Mouse (Mus musculus) limb, embryonic 11.5 days (tissue): Measurements from ENCODE around the gene Lrrc26. TPM values are rescaled to one million over a fixed set of nuclear protein-coding genes. Genes with fewer than 3 reads are reported as not detected.

ENCODE experiments used
- ATAC-seq: fragments of 200-750 bp; cut with Nextera tagmentation; 2 replicates; pipeline ENCODE4 v1.8.0; 2017; ENCODE audit warnings: low read depth; ENCODE audit not compliant: insufficient number of reproducible peaks, low FRiP score, low TSS enrichment
- DNase-seq: peaks from one replicate; pipeline ENCODE4 v3.0.0-alpha.2; 2015; ENCODE audit warnings: low spot score
- H3K27ac ChIP-seq: fragments of 300-500 bp; sonication (generic); replicated peaks from 2 replicates; pipeline ENCODE4 v1.5.1; 2014; ENCODE audit warnings: low read depth, mild to moderate bottlenecking, low read length
- H3K27me3 ChIP-seq: fragments of 300-500 bp; sonication (generic); 2 replicates; pipeline ENCODE4 v1.6.1; 2014; ENCODE audit warnings: mild to moderate bottlenecking, low read length, mixed read lengths; ENCODE audit not compliant: control insufficient read depth, insufficient read depth
- H3K36me3 ChIP-seq: fragments of 300-500 bp; sonication (generic); 2 replicates; pipeline ENCODE4 v1.6.1; 2014; ENCODE audit warnings: mild to moderate bottlenecking, low read length, moderate library complexity, mixed read lengths; ENCODE audit not compliant: control insufficient read depth, insufficient read depth
- H3K4me1 ChIP-seq: fragments of 300-500 bp; sonication (generic); 2 replicates; pipeline ENCODE4 v1.6.1; 2014; ENCODE audit warnings: low read length, mixed read lengths; ENCODE audit not compliant: control insufficient read depth, insufficient read depth
- H3K4me2 ChIP-seq: fragments of 300-500 bp; sonication (generic); 2 replicates; pipeline ENCODE4 v1.6.1; 2014; ENCODE audit warnings: low read depth, mild to moderate bottlenecking, moderate library complexity; ENCODE audit not compliant: severe bottlenecking
- H3K4me3 ChIP-seq: fragments of 300-500 bp; sonication (generic); 2 replicates; pipeline ENCODE4 v1.5.1; 2014; ENCODE audit warnings: low read depth, low read length
- H3K9ac ChIP-seq: fragments of 300-500 bp; sonication (generic); 2 replicates; pipeline ENCODE4 v1.6.1; 2014; ENCODE audit warnings: mild to moderate bottlenecking, low read length
- H3K9me3 ChIP-seq: fragments of 300-500 bp; sonication (generic); 2 replicates; pipeline ENCODE4 v1.6.1; 2016; ENCODE audit warnings: low read length; ENCODE audit not compliant: control insufficient read depth
- WGBS: fragments of 180-500 bp; shearing (Covaris S2); extraction: QIAGEN DNeasy Blood & Tissue Kit; methylation state at CpG from one replicate; pipeline ENCODE4 v1.1.7; 2014; 5-methylcytosine and 5-hydroxymethylcytosine counted together
- polyA plus RNA-seq: library from polyadenylated mRNA; unstranded; fragments of >200 nt; fragmentation: Nextera tagmentation; extraction: Ambion mirVana; gene quantifications from 2 replicates; pipeline ENCODE4 v1.2.1, GENCODE M21; 2014

Lrrc26 gene
- polyA plus RNA-seq, 1 experiment from 2014 or later = not detected

DNA sequence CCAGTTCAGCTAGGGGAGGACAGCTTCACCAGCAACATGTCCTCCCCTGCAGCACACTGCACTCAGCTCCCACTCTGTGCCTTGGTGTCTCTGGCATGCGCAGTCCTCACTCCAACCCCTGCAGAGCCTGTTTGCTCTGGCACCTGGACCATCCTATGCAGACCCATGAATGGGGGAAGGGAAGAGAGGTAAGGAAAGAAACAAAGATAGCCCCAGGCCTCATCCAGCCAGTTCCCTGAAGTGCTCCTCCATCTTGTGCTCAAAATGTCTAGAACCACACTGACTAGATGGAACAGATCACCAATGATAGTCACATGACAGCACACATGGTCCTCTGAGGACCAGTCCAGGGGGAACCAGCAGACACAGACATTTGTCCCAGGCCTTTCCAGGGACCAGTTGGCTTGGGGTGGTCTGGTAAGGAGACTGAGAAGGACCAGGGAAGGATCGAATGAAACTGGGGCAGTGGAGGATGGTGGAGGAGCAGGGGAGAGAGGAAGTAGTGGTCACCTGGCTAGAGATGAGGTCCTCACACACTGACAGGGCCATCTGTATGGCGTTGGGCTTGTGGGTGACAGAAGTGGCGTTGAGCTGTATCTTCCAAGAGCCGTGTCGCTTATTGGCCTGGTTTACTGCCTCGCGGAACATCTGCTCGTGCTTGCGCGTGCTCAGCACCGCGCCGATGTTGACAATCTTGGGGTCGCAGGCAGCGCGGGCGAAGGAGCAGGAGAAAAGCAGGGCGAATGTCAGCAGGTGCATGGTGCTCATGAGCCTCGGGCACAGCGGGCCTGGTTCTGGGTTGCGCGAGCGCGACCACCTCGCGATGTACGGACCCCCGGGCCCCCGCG, 28.6 kb downstream of the Lrrc26 start:
- Histone ChIP-seq H3K9me3 (no peaks in the 10 kb centered on the region), H3K4me1 (peaks cover 7% of the 10 kb centered on the region), H3K27me3 (peaks cover 36% of the 10 kb centered on the region), H3K27ac (no peak overlapping the region), H3K36me3 (no peaks in the 10 kb centered on the region), H3K4me2 (peak overlapping the region; percentile 47), H3K9ac (no peak overlapping the region), H3K4me3 (peak overlapping the region; percentile 24)
- no peak for DNase-seq
- 7% methylated on average over 31 of the region's 31 CpGs for WGBS
- peak; percentile 47; the same call in 1 of the 2 replicates for ATAC-seq

DNA sequence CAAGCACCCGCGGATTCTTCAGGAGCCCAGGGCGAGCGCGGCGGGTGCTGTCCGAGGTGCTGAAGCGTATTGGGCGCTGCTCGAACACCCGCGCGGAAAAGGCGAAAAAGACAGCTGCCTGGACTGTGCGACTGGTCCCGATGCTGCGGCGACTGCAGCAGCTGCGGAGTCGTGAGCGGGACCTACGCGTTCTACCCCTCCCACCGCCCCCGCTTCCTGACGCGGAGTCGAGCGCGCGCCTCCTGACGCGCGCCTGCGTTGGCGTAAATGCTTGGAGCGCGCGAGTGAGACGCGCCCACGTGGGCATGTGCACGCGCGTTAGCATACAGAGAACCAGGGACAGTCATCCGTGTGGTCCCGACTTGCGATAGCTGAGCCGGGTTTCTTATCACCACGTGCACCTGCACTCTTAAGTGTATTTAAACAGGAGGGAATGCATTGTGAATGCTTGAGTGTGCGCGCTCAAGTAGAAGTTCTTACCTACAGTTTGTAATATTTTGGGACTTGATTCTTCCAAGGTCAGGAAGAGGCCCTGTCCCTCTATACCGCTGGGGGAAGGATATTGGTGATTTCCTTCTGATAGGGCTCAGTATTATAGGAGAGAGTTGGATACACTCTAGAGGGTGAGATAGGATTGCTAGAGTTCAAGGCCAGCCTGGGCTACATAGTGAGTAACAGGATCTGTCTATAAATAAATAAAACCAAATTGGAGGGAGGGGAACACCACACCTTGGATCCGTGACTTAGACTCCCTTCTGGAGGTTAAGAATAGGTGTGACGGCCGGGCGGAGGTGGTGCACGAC, 29.5 kb downstream of the Lrrc26 start, which contains the start of gene Grin1:
TSS of gene Grin1 (minus strand) at position 217 of the 803 bp plus-strand sequence.
- no peak within 1 kb of the TSS for H3K9ac ChIP-seq
- WGBS = 9% methylated on average over 58 of the region's 58 CpGs

DNA sequence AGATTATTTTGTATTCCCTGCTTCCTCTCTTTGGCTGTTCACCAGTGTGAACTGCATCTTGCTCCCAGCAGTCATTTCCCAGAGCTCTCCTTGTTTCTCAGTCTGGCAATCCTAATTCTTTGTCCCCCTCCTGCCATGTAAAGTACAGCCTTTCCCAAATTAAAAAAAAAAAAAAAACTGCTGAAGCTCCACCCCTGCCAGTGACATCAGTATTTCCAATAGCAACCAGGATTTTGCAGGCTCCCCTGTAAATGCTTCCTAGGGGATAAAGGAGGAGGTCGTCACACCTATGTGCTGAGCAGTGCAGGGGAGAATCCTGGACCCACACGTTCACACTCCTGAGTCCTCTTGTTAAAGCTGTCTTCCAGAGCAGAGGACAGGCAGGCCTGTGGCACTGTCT, 30.4 kb downstream of the Lrrc26 start:
- no peaks in the 10 kb centered on the region for H3K36me3 ChIP-seq
- H3K27me3 ChIP-seq = peaks cover 33% of the 10 kb centered on the region
- no peak overlapping the region for H3K4me2 ChIP-seq
- no peak for DNase-seq
- H3K9ac ChIP-seq = no peak overlapping the region
- H3K4me3 ChIP-seq = no peak overlapping the region
- no peak for ATAC-seq
- no peak overlapping the region for H3K27ac ChIP-seq
- 40% methylated on average over 2 of the region's 2 CpGs for WGBS
- no peaks in the 10 kb centered on the region for H3K9me3 ChIP-seq
- H3K4me1 ChIP-seq = peaks cover 7% of the 10 kb centered on the region

More for the DNA sequence above, 29.5 kb downstream of the Lrrc26 start, which contains the start of gene Grin1:
- no peaks in the 10 kb centered on the region for H3K36me3 ChIP-seq
- no peaks in the 10 kb centered on the region for H3K9me3 ChIP-seq
- H3K4me1 ChIP-seq = peaks cover 7% of the 10 kb centered on the region
- H3K27me3 ChIP-seq = peaks cover 33% of the 10 kb centered on the region
- peak within 1 kb of the TSS; percentile 24 for H3K4me3 ChIP-seq
- no peak within 1 kb of the TSS for H3K27ac ChIP-seq
- peak; percentile 87 for DNase-seq
- peak; percentile 68; the same call in 1 of the 2 replicates for ATAC-seq
- H3K4me2 ChIP-seq = peak within 1 kb of the TSS; percentile 47

DNA sequence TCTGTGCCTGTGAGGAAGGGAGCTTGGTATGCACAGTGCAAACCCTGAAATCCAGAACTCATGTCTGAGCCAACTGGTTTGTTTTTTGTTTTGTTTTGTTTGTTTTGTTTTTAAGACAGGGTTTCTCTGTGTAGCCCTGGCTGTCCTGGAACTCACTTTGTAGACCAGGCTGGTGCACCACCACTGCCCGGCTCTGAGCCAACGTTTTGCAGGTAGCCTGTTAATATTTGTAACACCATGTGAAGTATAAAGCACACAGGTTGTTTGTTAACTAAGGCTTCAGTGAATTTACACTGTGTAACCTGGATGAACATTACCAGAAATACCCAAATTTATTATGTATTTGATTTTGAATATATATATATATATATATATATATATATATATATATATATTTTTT, 36.3 kb downstream of the Lrrc26 start:
- H3K9me3 ChIP-seq = no peaks in the 10 kb centered on the region
- H3K4me1 ChIP-seq = no peaks in the 10 kb centered on the region
- 74% methylated on average over 2 of the region's 2 CpGs for WGBS
- no peak overlapping the region for H3K9ac ChIP-seq
- H3K27ac ChIP-seq = no peak overlapping the region
- no peaks in the 10 kb centered on the region for H3K36me3 ChIP-seq
- ATAC-seq (no peak), DNase-seq (no peak)
- no peak overlapping the region for H3K4me2 ChIP-seq
- H3K27me3 ChIP-seq = no peaks in the 10 kb centered on the region
- no peak overlapping the region for H3K4me3 ChIP-seq

DNA sequence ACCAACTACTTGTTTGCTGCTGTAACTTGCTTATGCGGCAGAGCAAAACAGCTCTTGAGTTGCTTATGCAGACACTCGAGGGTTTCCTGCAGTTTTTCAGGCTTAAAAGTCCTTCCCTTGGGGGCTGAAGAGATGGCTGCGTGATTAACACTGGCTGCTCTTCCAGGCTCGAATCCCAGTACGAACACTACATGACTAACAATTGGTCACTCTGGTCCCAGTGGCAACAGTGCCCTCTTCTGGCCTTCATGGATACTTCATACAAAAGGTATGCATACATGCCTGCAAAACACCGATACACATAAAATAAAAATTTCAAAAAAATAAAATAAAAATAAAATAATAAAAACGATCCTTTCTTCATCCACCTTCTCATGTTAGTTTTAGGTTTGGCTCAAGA, 38.7 kb downstream of the Lrrc26 start:
- no peaks in the 10 kb centered on the region for H3K9me3 ChIP-seq
- H3K9ac ChIP-seq = no peak overlapping the region
- DNase-seq (peak; percentile 28), ATAC-seq (no peak)
- no peak overlapping the region for H3K4me3 ChIP-seq
- H3K4me1 ChIP-seq = peaks cover 5% of the 10 kb centered on the region
- WGBS = 39% methylated on average over 7 of the region's 7 CpGs
- no peaks in the 10 kb centered on the region for H3K27me3 ChIP-seq
- H3K36me3 ChIP-seq = no peaks in the 10 kb centered on the region
- H3K27ac ChIP-seq = no peak overlapping the region
- no peak overlapping the region for H3K4me2 ChIP-seq

DNA sequence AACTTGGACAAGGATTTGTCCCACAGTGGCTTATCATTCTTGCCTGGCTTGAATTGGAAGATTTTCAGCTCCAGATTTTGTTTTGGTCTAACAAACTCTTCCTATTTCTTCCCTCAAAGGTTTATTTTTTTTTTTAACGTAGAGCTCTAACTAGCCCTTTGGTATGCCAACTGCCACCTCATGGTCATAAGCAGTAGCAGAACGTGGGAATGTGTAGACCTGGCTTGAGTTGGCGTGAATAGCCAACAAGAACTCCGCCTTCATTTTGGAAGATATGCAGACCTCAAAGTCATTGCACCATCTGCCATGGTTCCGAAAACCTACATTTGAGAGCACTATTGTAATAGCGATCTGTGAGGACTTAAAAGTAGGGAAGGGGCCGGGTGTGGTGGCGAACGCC, 41.8 kb downstream of the Lrrc26 start:
- 64% methylated on average over 9 of the region's 9 CpGs for WGBS
- Histone ChIP-seq H3K27me3 (no peaks in the 10 kb centered on the region), H3K4me1 (peaks cover 7% of the 10 kb centered on the region), H3K4me3 (peak overlapping the region; percentile 95), H3K36me3 (peaks cover 18% of the 10 kb centered on the region), H3K4me2 (peak overlapping the region; percentile 64), H3K9ac (peak overlapping the region; percentile 92; the same call in 1 of the 2 replicates), H3K9me3 (no peaks in the 10 kb centered on the region), H3K27ac (no peak overlapping the region)
- ATAC-seq (no peak), DNase-seq (no peak)

DNA sequence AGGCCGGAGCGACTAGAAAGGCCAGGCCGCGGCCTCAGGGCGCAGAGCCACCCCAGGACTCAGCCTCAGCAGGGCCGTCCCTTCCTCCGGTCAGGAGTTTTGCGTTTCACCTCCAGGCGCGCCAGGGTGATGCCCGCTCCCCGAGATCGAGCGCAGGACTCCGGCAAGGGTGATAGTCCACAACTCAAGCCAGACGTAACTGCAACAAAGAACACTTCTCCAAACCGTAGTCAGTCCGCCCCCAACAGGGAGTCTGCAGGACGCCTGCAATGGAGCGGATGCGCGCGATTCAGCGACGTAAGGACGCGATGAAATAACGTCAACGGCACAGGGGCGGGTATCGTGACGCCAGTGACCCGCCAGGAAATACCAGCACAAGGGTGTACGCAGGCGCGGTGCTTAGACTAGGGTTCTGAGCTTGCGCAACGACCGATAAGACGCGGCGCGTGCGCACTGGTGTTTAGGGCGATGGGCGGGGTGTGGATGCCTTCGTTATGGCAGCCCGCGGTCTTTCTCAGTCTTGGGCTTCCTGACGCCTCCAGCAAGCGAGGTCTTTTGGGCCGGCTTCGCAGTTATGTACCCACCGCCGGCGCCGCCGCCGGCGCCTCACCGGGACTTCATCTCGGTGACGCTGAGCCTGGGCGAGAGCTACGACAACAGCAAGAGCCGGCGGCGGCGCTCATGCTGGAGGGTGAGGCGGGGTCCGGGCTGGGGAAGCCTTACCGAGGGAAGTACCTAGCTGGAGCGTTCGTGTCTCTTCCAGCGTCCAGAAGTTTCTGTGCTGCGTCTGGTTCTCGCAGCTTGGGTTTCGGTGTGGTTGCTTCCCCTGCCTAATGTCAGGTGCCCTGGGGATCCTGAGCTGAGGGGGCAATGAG, 42.8 kb downstream of the Lrrc26 start, which contains the start of gene Man1b1:
TSS of gene Man1b1 (plus strand) at position 53 of the 875 bp plus-strand sequence.
- peak; percentile 99 for DNase-seq
- ATAC-seq = peak; percentile 97
- under 1% methylated on average over 78 of the region's 78 CpGs for WGBS
- H3K9me3 ChIP-seq = no peaks in the 10 kb centered on the region
- peak within 1 kb of the TSS; percentile 76 for H3K4me2 ChIP-seq
- H3K27ac ChIP-seq = peak within 1 kb of the TSS; percentile 88
- peaks cover 7% of the 10 kb centered on the region for H3K4me1 ChIP-seq
- H3K27me3 ChIP-seq = no peaks in the 10 kb centered on the region
- H3K4me3 ChIP-seq = peak within 1 kb of the TSS; percentile 95
- peak within 1 kb of the TSS; percentile 92 for H3K9ac ChIP-seq
- H3K36me3 ChIP-seq = peaks cover 20% of the 10 kb centered on the region
